ENCODE assay signal across 8 mouse cellular contexts in genomic region chr11:98348083-98348961, GRCm38 (mm10). TPM values are rescaled to one million over a fixed set of nuclear protein-coding genes. Genes with fewer than 3 reads are reported as not detected.
DNase-seq lines count a peak whose midpoint lies in the region; ATAC-seq and TF ChIP-seq lines count a peak whose summit lies in the region.

Gene Ppp1r1b, plus strand, starts transcription at chr11:98348404.

- no peak for TF ChIP-seq CTCF in hindbrain, postnatal 0 days (IDR thresholded peaks at IDR 0.05; ENCODE audit: low read depth)
- TF ChIP-seq CTCF in left cerebral cortex, adult 2 months (IDR thresholded peaks at IDR 0.05) = no peak

- no peaks in the 10 kb centered on the region for H3K9me3 ChIP-seq in ES-E14 (ENCODE audit: control insufficient read depth, insufficient read depth, low read depth, low read length)
- no peaks in the 10 kb centered on the region for H3K9me3 ChIP-seq in forebrain, embryonic 13.5 days (replicated peaks)
- H3K9me3 ChIP-seq in hindbrain, postnatal 0 days (ENCODE audit: low read length) = no peaks in the 10 kb centered on the region
- H3K9me3 ChIP-seq in stomach, embryonic 16.5 days (replicated peaks; ENCODE audit: control insufficient read depth, low read length) = no peaks in the 10 kb centered on the region

- H3K36me3 ChIP-seq in ES-E14 (ENCODE audit: control insufficient read depth, insufficient read depth, low read length, poor library complexity, severe bottlenecking) = no peaks in the 10 kb centered on the region
- H3K36me3 ChIP-seq in forebrain, embryonic 13.5 days (ENCODE audit: poor library complexity, severe bottlenecking) = no peaks in the 10 kb centered on the region
- no peaks in the 10 kb centered on the region for H3K36me3 ChIP-seq in hindbrain, postnatal 0 days (ENCODE audit: insufficient read depth, low read length)
- H3K36me3 ChIP-seq in stomach, embryonic 16.5 days (ENCODE audit: control insufficient read depth, insufficient read depth, low read length) = no peaks in the 10 kb centered on the region

- WGBS in forebrain, embryonic 13.5 days = 1% methylated on average over 52 of the region's 55 CpGs
- under 1% methylated on average over 55 of the region's 55 CpGs for WGBS in hindbrain, postnatal 0 days
- WGBS in stomach, embryonic 16.5 days = under 1% methylated on average over 53 of the region's 55 CpGs

- peaks cover 0 to 7% of the 10 kb centered on the region in 2 experiments; a peak in 1 of 4 replicates for H3K4me1 ChIP-seq in ES-E14 (ENCODE audit: control insufficient read depth in 2 of 2, insufficient read depth in 2 of 2, low read length in 2 of 2, poor library complexity in 1 of 2)
- H3K4me1 ChIP-seq in forebrain, embryonic 13.5 days = peaks cover 25% of the 10 kb centered on the region
- peaks cover 10% of the 10 kb centered on the region; the same call in 1 of the 2 replicates for H3K4me1 ChIP-seq in hindbrain, postnatal 0 days (ENCODE audit: insufficient read depth, low read length)
- H3K4me1 ChIP-seq in stomach, embryonic 16.5 days (ENCODE audit: control insufficient read depth, insufficient read depth, low read length) = peaks cover 7% of the 10 kb centered on the region; the same call in 1 of the 2 replicates

- in situ Hi-C loops in ES-E14 (cut with MboI; ENCODE audit: low sequenced_read_pairs in 2 of 2, unreplicated experiment in 2 of 2) = no loop called here

- no peak for DNase-seq in ES-E14 (ENCODE audit: low read depth, low spot score)
- peak; percentile 76 for DNase-seq in adrenal gland, postnatal 14 days
- peak; percentile 62 for DNase-seq in hindbrain, postnatal 0 days (ENCODE audit: low spot score)
- DNase-seq in left cerebral cortex, adult 2 months (ENCODE audit: extremely low spot score in 1 of 2, low spot score in 2 of 2) = peak; percentile 76 to 82
- peak; percentile 58 for DNase-seq in lung, postnatal 36 days
- DNase-seq in spleen, postnatal 36 days (ENCODE audit: low spot score in 2 of 2) = no peak

- intact Hi-C loops in left cerebral cortex, adult 2 months (cut with DNase I) = no loop called here

- H3K27me3 ChIP-seq in forebrain, embryonic 13.5 days = peaks cover 91% of the 10 kb centered on the region
- peaks cover 30% of the 10 kb centered on the region for H3K27me3 ChIP-seq in hindbrain, postnatal 0 days (ENCODE audit: insufficient read depth, low read length)
- H3K27me3 ChIP-seq in stomach, embryonic 16.5 days (ENCODE audit: control insufficient read depth, insufficient read depth, low read length) = peaks cover 57% of the 10 kb centered on the region

- H3K4me2 ChIP-seq in forebrain, embryonic 13.5 days = peak within 1 kb of the TSS; percentile 97
- H3K4me2 ChIP-seq in hindbrain, postnatal 0 days (ENCODE audit: low read depth, low read length) = peak within 1 kb of the TSS; percentile 94
- peak within 1 kb of the TSS; percentile 97 for H3K4me2 ChIP-seq in stomach, embryonic 16.5 days (ENCODE audit: low read depth, low read length)

- H3K4me3 ChIP-seq in ES-E14 (ENCODE audit: insufficient read depth in 1 of 2, low read depth in 1 of 2, low read length in 2 of 2, poor library complexity in 1 of 2, severe bottlenecking in 1 of 2) = peak within 1 kb of the TSS; percentile 56 to 66
- H3K4me3 ChIP-seq in forebrain, embryonic 13.5 days = peak within 1 kb of the TSS; percentile 55
- peak within 1 kb of the TSS; percentile 53 for H3K4me3 ChIP-seq in hindbrain, postnatal 0 days (ENCODE audit: low read length)
- H3K4me3 ChIP-seq in left cerebral cortex, adult 2 months = peak within 1 kb of the TSS; percentile 83
- H3K4me3 ChIP-seq in stomach, embryonic 16.5 days (replicated peaks; ENCODE audit: low read length) = peak within 1 kb of the TSS; percentile 60

- peak within 1 kb of the TSS; percentile 46 for H3K9ac ChIP-seq in ES-E14 (ENCODE audit: insufficient read depth, low read depth, low read length, poor library complexity, severe bottlenecking)
- peak within 1 kb of the TSS; percentile 68 for H3K9ac ChIP-seq in forebrain, embryonic 13.5 days
- H3K9ac ChIP-seq in hindbrain, postnatal 0 days (replicated peaks; ENCODE audit: low read length) = peak within 1 kb of the TSS; percentile 55
- H3K9ac ChIP-seq in stomach, embryonic 16.5 days (ENCODE audit: low read length) = peak within 1 kb of the TSS; percentile 76

- no peak within 1 kb of the TSS for H3K27ac ChIP-seq in ES-E14 (ENCODE audit: insufficient read depth, low read depth, low read length, poor library complexity, severe bottlenecking)
- no peak within 1 kb of the TSS for H3K27ac ChIP-seq in forebrain, embryonic 13.5 days
- no peak within 1 kb of the TSS for H3K27ac ChIP-seq in hindbrain, postnatal 0 days
- H3K27ac ChIP-seq in left cerebral cortex, adult 2 months = peak within 1 kb of the TSS; percentile 86
- H3K27ac ChIP-seq in stomach, embryonic 16.5 days (ENCODE audit: low read length) = no peak within 1 kb of the TSS

- ATAC-seq in forebrain, embryonic 13.5 days = peak; percentile 75
- peak; percentile 56; the same call in 1 of the 2 replicates for ATAC-seq in hindbrain, postnatal 0 days
- peak; percentile 65; the same call in 1 of the 2 replicates for ATAC-seq in stomach, embryonic 16.5 days (ENCODE audit: insufficient read depth, low FRiP score)

TF ChIP-seq in ES-E14, 5 proteins besides CTCF, POLR2A, EP300 and RAD21:
- TF ChIP-seq ZNF384 (IDR thresholded peaks at IDR 0.05; ENCODE audit: low read depth, low read length) (no peak), CHD2 (IDR thresholded peaks at IDR 0.05; ENCODE audit: low read depth, low read length) (no peak), ZC3H11A (IDR thresholded peaks at IDR 0.05; ENCODE audit: borderline replicate concordance, low read depth, low read length) (no peak), HCFC1 (IDR thresholded peaks at IDR 0.05; ENCODE audit: borderline replicate concordance, insufficient read depth, low read length) (no peak), MAFK (IDR thresholded peaks at IDR 0.05; ENCODE audit: insufficient read depth, low read depth, low read length) (no peak)

RNA-seq across cellular contexts. Expression of gene Ppp1r1b, which starts in this region (rescaled TPM):
- 0.22 and 0.79 TPM in 2 replicates for total RNA-seq in ES-E14 (2012; rRNA removed)
- total RNA-seq in adrenal gland, postnatal 14 days (2021) = 0.63 and 0.68 TPM in 2 replicates
- polyA plus RNA-seq in forebrain, embryonic 13.5 days (2015; fragmentation: Nextera tagmentation; extraction: Ambion mirVana) = 14.6 and 20.0 TPM in 2 replicates
- 1.3 and 3.5 TPM in 2 replicates for total RNA-seq in hindbrain, postnatal 0 days (2014; rRNA removed)
- polyA plus RNA-seq in hindbrain, postnatal 0 days (2015; fragmentation: Nextera tagmentation; extraction: Ambion mirVana) = 18.0 and 19.1 TPM in 2 replicates
- total RNA-seq in left cerebral cortex, adult 2 months (2021) = 100 to 1,000 TPM; 146 to 208 TPM
- polyA plus RNA-seq in stomach, embryonic 16.5 days (2015; fragmentation: Nextera tagmentation; extraction: Ambion mirVana) = 18.7 and 20.3 TPM in 2 replicates

Comparison
In these comparisons a context has a peak if more than half of its experiments do, and no peak if none do; other contexts are left out.
1. RNA of gene Ppp1r1b (total RNA-seq): 146 to 208 TPM in left cerebral cortex, adult 2 months; 1.3 to 3.5 TPM in hindbrain, postnatal 0 days, 0.63 to 0.68 TPM in adrenal gland, postnatal 14 days and 0.22 to 0.79 TPM in ES-E14; every median in the first group is over 10 times any median in the second.
2. Peak in DNase-seq in adrenal gland, postnatal 14 days; RNA of the gene not detected or under 1 TPM.
3. DNase-seq: peak in hindbrain, postnatal 0 days (single experiment), left cerebral cortex, adult 2 months (2 of 2) and lung, postnatal 36 days (single experiment); none in ES-E14 (single experiment) and spleen, postnatal 36 days (0 of 2).
4. Peak in every context shown above with its lines, with median percentiles within 50 percentile points of each other: H3K4me3 ChIP-seq, H3K9ac ChIP-seq, ATAC-seq and H3K4me2 ChIP-seq.